Mouse (Mus musculus) lung, embryonic 16.5 days (tissue): ENCODE results near the gene Defb48. TPM values are rescaled to one million over a fixed set of nuclear protein-coding genes. Genes with fewer than 3 reads are reported as not detected.

Source experiments
- ATAC-seq: fragments of 200-750 bp; cut with Nextera tagmentation; 2 replicates; pipeline ENCODE4 v1.8.0; 2017; ENCODE audit warnings: low read depth, mild to moderate bottlenecking, moderate library complexity
- H3K27ac ChIP-seq: fragments of 300-500 bp; sonication (generic); 2 replicates; pipeline ENCODE4 v1.5.1; 2014; ENCODE audit warnings: mild to moderate bottlenecking, control low read depth, low read length
- H3K27me3 ChIP-seq: fragments of 300-500 bp; sonication (generic); 2 replicates; pipeline ENCODE4 v1.6.1; 2014; ENCODE audit warnings: low read depth, low read length, mixed read lengths; ENCODE audit not compliant: control insufficient read depth, insufficient read depth
- H3K36me3 ChIP-seq: fragments of 300-500 bp; sonication (generic); 2 replicates; pipeline ENCODE4 v1.6.1; 2014; ENCODE audit warnings: low read length; ENCODE audit not compliant: control insufficient read depth, insufficient read depth
- H3K4me1 ChIP-seq: fragments of 300-500 bp; sonication (generic); replicated peaks from 2 replicates; pipeline ENCODE4 v1.6.1; 2014; ENCODE audit warnings: low read length, mixed read lengths; ENCODE audit not compliant: control insufficient read depth, insufficient read depth
- H3K4me2 ChIP-seq: fragments of 300-500 bp; sonication (generic); 2 replicates; pipeline ENCODE4 v1.6.1; 2014; ENCODE audit warnings: low read depth, low read length, control low read depth
- H3K4me3 ChIP-seq: fragments of 300-500 bp; sonication (generic); 2 replicates; pipeline ENCODE4 v1.5.1; 2014; ENCODE audit warnings: mild to moderate bottlenecking, low read length, control low read depth
- H3K9ac ChIP-seq: fragments of 300-500 bp; sonication (generic); 2 replicates; pipeline ENCODE4 v1.6.1; 2014; ENCODE audit warnings: low read length, control low read depth
- H3K9me3 ChIP-seq: fragments of 300-500 bp; sonication (generic); 2 replicates; pipeline ENCODE4 v1.6.1; 2016; ENCODE audit warnings: low read length; ENCODE audit not compliant: control insufficient read depth
- WGBS: fragments of 180-500 bp; shearing (Covaris S2); extraction: QIAGEN DNeasy Blood & Tissue Kit; methylation state at CpG from one replicate; pipeline ENCODE4 v1.1.7; 2014; 5-methylcytosine and 5-hydroxymethylcytosine counted together
- polyA plus RNA-seq: library from polyadenylated mRNA; unstranded; fragments of >200 nt; fragmentation: Nextera tagmentation; extraction: Ambion mirVana; gene quantifications from 2 replicates; pipeline ENCODE4 v1.2.1, GENCODE M21; 2015

Gene Defb48
- polyA plus RNA-seq, 1 experiment from 2014 or later = not detected

GRCm38 (mm10) chr14:62939435-62939834, 44.9 kb downstream of the Defb48 start:
- no peak for ATAC-seq
- 0 out of 2 replicates have a peak, but pooled peaks cover 4% of the 10 kb centered on the region for H3K9me3 ChIP-seq
- 95% methylated on average over 3 of the region's 3 CpGs for WGBS

GRCm38 (mm10) chr14:62937675-62938074, 46.6 kb downstream of the Defb48 start:
- H3K9me3 ChIP-seq = 0 out of 2 replicates have a peak, but pooled peaks cover 4% of the 10 kb centered on the region
- peaks cover 4% of the 10 kb centered on the region; the same call in 1 of the 2 replicates for H3K36me3 ChIP-seq
- H3K27me3 ChIP-seq = no peaks in the 10 kb centered on the region
- no peak overlapping the region for H3K9ac ChIP-seq
- H3K4me3 ChIP-seq = no peak overlapping the region
- H3K4me1 ChIP-seq = no peaks in the 10 kb centered on the region
- no peak overlapping the region for H3K4me2 ChIP-seq
- WGBS = 76% methylated on average over 5 of the region's 5 CpGs
- no peak for ATAC-seq
- H3K27ac ChIP-seq = no peak overlapping the region

More at GRCm38 (mm10) chr14:62939435-62939834, 44.9 kb downstream of the Defb48 start:
- Histone ChIP-seq H3K4me2 (no peak overlapping the region), H3K4me3 (no peak overlapping the region), H3K9ac (no peak overlapping the region), H3K27ac (no peak overlapping the region), H3K36me3 (peaks cover 8% of the 10 kb centered on the region), H3K4me1 (no peaks in the 10 kb centered on the region), H3K27me3 (no peaks in the 10 kb centered on the region)

GRCm38 (mm10) chr14:62936631-62937380, 47.5 kb downstream of the Defb48 start:
- H3K4me2 ChIP-seq = no peak overlapping the region
- ATAC-seq = no peak
- H3K36me3 ChIP-seq = peaks cover 4% of the 10 kb centered on the region; the same call in 1 of the 2 replicates
- no peaks in the 10 kb centered on the region for H3K4me1 ChIP-seq
- H3K27ac ChIP-seq = no peak overlapping the region
- H3K9ac ChIP-seq = no peak overlapping the region
- no peaks in the 10 kb centered on the region for H3K27me3 ChIP-seq
- 0 out of 2 replicates have a peak, but pooled peaks cover 4% of the 10 kb centered on the region for H3K9me3 ChIP-seq
- H3K4me3 ChIP-seq = no peak overlapping the region
- whole genome bisulfite sequencing = 82% methylated on average over 6 of the region's 6 CpGs

DNA sequence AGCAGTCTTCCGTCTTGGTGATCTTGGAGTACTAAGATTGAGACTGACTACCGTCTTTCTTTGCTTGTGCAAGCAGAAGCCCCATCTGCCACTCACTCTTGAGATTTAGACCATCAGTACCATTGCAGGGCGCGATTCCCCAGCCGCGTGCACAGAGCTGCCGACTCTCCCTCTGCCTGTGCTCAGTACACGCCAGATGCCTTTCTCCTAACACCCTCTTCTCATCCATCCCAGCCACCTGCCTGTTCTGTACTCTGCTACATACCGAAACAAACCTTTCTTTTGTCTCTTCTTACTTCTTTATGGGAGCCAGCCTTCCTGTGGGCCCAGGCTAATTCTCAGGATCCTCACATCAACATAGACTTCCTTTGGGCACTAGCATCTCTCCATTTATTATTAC, 48.9 kb downstream of the Defb48 start:
- Histone ChIP-seq H3K4me1 (no peaks in the 10 kb centered on the region), H3K36me3 (peaks cover 4% of the 10 kb centered on the region; the same call in 1 of the 2 replicates), H3K9ac (no peak overlapping the region), H3K4me2 (no peak overlapping the region), H3K27me3 (no peaks in the 10 kb centered on the region), H3K4me3 (no peak overlapping the region), H3K9me3 (0 out of 2 replicates have a peak, but pooled peaks cover 4% of the 10 kb centered on the region), H3K27ac (no peak overlapping the region)
- no peak for ATAC-seq
- 68% methylated on average over 9 of the region's 9 CpGs for WGBS

- no peaks in the 10 kb centered on the region for H3K9me3 ChIP-seq
- no peak overlapping the region for H3K4me2 ChIP-seq
- peaks cover 3% of the 10 kb centered on the region; the same call in 1 of the 2 replicates for H3K36me3 ChIP-seq
- H3K27me3 ChIP-seq = no peaks in the 10 kb centered on the region
- no peak overlapping the region for H3K4me3 ChIP-seq
- H3K4me1 ChIP-seq = peaks cover 3% of the 10 kb centered on the region; the same call in 1 of the 2 replicates
- ATAC-seq = no peak
- WGBS = 37% methylated on average over 5 of the region's 5 CpGs
- no peak overlapping the region for H3K9ac ChIP-seq
- H3K27ac ChIP-seq = no peak overlapping the region
Measured at GRCm38 (mm10) chr14:62928101-62928541, 56.2 kb downstream of the Defb48 start.

Other genes with a start within 250 kb of the Defb48 start
- 19.8 and 24.9 TPM in 2 replicates for gene Ints6, start 223.3 kb downstream of the Defb48 start, polyA plus RNA-seq
- 7.0 and 7.7 TPM in 2 replicates for gene Wdfy2, start 146.8 kb downstream of the Defb48 start, polyA plus RNA-seq
- not detected in 2 replicates for gene Defb47, start 13.6 kb upstream of the Defb48 start, polyA plus RNA-seq
- not detected in 2 replicates for gene Defb43, start 27.3 kb upstream of the Defb48 start, polyA plus RNA-seq
- gene Defb42, start 62.5 kb upstream of the Defb48 start, polyA plus RNA-seq = 0.24 and 0.40 TPM in 2 replicates
- not detected in 2 replicates for gene Defb30, start 65.5 kb upstream of the Defb48 start, polyA plus RNA-seq